Mouse (Mus musculus) kidney, embryonic 16.5 days (tissue): ENCODE results near the gene Habp2. TPM values are rescaled to one million over a fixed set of nuclear protein-coding genes. Genes with fewer than 3 reads are reported as not detected.

ENCODE experiments used
- ATAC-seq: fragments of 200-750 bp; cut with Nextera tagmentation; 2 replicates; pipeline ENCODE4 v1.8.0; 2017; ENCODE audit warnings: moderate TSS enrichment; ENCODE audit not compliant: low FRiP score, low TSS enrichment
- H3K27ac ChIP-seq: fragments of 300-500 bp; sonication (generic); 2 replicates; pipeline ENCODE4 v1.5.1; 2014; ENCODE audit warnings: low read length
- H3K27me3 ChIP-seq: fragments of 300-500 bp; sonication (generic); 2 replicates; pipeline ENCODE4 v1.6.1; 2014; ENCODE audit warnings: low read length, control low read depth, mixed read lengths; ENCODE audit not compliant: insufficient read depth
- H3K36me3 ChIP-seq: fragments of 300-500 bp; sonication (generic); 2 replicates; pipeline ENCODE4 v1.6.1; 2014; ENCODE audit warnings: low read length, control low read depth, mixed read lengths; ENCODE audit not compliant: insufficient read depth
- H3K4me1 ChIP-seq: fragments of 300-500 bp; sonication (generic); 2 replicates; pipeline ENCODE4 v1.6.1; 2014; ENCODE audit warnings: low read length, control low read depth, mixed read lengths; ENCODE audit not compliant: insufficient read depth
- H3K4me2 ChIP-seq: fragments of 300-500 bp; sonication (generic); replicated peaks from 2 replicates; pipeline ENCODE4 v1.6.1; 2014; ENCODE audit warnings: low read depth, low read length
- H3K4me3 ChIP-seq: fragments of 300-500 bp; sonication (generic); 2 replicates; pipeline ENCODE4 v1.5.1; 2014; ENCODE audit warnings: mild to moderate bottlenecking, low read length
- H3K9ac ChIP-seq: fragments of 300-500 bp; sonication (generic); replicated peaks from 2 replicates; pipeline ENCODE4 v1.6.1; 2014; ENCODE audit warnings: low read length
- H3K9me3 ChIP-seq: fragments of 300-500 bp; sonication (generic); 2 replicates; pipeline ENCODE4 v1.6.1; 2016; ENCODE audit warnings: low read length, control low read depth
- WGBS: fragments of 180-500 bp; shearing (Covaris S2); extraction: QIAGEN DNeasy Blood & Tissue Kit; methylation state at CpG from one replicate; pipeline ENCODE4 v1.1.7; 2014; 5-methylcytosine and 5-hydroxymethylcytosine counted together
- polyA plus RNA-seq: library from polyadenylated mRNA; unstranded; fragments of >200 nt; fragmentation: Nextera tagmentation; extraction: Ambion mirVana; gene quantifications from 2 replicates; pipeline ENCODE4 v1.2.1, GENCODE M21; 2015

Gene Habp2
- polyA plus RNA-seq, result 46.3 and 50.5 TPM in 2 replicates

DNA sequence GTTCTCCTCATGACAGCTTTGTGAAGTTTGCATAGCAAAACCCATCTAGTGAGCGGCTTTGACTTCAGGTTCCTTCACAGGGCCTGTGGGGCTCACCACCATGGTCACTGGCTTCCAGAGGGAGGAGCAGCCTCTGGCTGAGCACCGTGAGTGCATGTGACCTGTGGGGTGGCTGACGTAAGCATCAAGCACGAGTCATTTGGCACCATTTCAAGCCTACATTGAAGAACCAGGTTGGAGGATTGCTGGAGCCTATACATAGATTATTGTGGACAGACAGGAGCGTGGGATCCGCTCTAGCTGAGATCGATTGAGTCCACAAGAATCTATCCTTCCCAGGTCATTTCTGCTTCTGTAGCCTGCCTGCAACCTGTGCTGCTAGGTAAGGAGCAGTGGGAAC, at the start of gene Habp2:
Habp2 (plus strand) TSS at position 272 of the 400 bp plus-strand sequence.
- Histone ChIP-seq H3K27ac (peak within 1 kb of the TSS; percentile 89), H3K4me3 (no peak within 1 kb of the TSS), H3K4me1 (peaks cover 17% of the 10 kb centered on the region; the same call in 1 of the 2 replicates), H3K9me3 (no peaks in the 10 kb centered on the region), H3K36me3 (no peaks in the 10 kb centered on the region), H3K27me3 (no peaks in the 10 kb centered on the region), H3K4me2 (peak within 1 kb of the TSS; percentile 42), H3K9ac (peak within 1 kb of the TSS; percentile 39; the same call in 1 of the 2 replicates)
- WGBS, result 63% methylated on average over 7 of the region's 7 CpGs
- peak; percentile 44; the same call in 1 of the 2 replicates for ATAC-seq

DNA sequence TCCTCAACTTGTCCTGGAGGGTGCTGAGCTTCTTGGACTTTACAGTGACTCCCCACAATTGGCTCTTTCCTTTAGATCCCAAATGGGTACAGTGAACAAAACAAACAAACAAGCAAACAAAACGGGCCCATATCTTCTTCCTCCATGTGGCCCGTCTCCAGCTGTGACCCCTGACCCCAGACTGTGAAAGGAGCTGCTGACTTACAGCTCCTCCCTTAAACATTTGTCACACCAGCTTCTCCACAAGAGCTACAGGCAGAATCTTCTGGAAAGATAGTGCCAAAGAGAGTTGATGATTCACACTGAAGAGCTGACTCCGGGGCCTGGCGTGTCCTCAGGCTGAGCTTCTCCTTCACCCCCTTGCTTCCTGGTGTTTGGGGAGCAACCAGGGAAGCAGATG, 48.4 kb upstream of the Habp2 start:
- Histone ChIP-seq H3K36me3 (no peaks in the 10 kb centered on the region), H3K27ac (no peak overlapping the region), H3K4me1 (no peaks in the 10 kb centered on the region), H3K9ac (no peak overlapping the region), H3K4me3 (no peak overlapping the region), H3K4me2 (no peak overlapping the region), H3K9me3 (no peaks in the 10 kb centered on the region), H3K27me3 (no peaks in the 10 kb centered on the region)
- ATAC-seq, result no peak
- WGBS, result 50% methylated on average over 4 of the region's 4 CpGs

DNA sequence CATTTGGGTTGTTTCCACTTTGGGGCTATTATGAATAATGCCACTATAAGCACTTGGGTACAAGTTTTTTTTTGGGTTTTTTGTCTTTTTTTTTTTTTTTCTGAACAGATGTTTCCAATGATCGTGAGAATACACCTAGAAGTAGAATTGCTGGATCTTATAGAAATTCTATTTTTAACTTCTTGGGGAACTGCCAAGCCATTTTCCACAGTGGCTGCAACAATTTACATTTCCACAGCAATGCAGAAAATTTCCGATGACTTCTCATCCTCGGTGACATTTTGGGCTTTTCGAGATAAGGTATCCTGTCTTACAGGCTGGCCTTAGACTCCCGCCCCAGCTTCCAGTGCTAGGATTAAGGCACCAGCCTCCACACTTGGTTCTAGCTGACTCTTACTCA, 41.7 kb upstream of the Habp2 start:
- ATAC-seq, result no peak
- WGBS, result 72% methylated on average over 5 of the region's 5 CpGs
- Histone ChIP-seq H3K9ac (no peak overlapping the region), H3K36me3 (no peaks in the 10 kb centered on the region), H3K27ac (no peak overlapping the region), H3K4me1 (no peaks in the 10 kb centered on the region), H3K27me3 (no peaks in the 10 kb centered on the region), H3K9me3 (no peaks in the 10 kb centered on the region), H3K4me3 (no peak overlapping the region), H3K4me2 (no peak overlapping the region)

DNA sequence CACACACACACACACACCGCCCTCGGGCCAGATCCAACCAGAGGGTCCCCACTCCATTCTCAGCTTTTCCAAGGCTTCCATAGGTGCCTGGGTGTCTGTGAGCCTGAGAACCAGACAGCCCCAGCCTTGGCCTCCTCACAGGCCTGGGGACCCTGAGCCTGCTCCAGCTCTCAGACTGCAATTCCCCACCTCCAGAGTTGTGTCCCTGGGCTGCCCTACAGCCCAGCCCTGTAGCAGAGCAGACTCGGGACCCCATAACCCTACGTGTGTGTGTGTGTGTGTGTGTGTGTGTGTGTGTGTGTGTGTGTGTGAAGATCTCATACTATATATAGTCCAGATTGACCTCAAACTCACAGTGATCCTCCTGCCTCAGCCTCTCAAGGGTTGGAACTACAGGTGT, 34.1 kb upstream of the Habp2 start:
- no peaks in the 10 kb centered on the region for H3K9me3 ChIP-seq
- H3K27ac ChIP-seq, result no peak overlapping the region
- H3K9ac ChIP-seq, result no peak overlapping the region
- no peak overlapping the region for H3K4me2 ChIP-seq
- no peak overlapping the region for H3K4me3 ChIP-seq
- no peak for ATAC-seq
- no peaks in the 10 kb centered on the region for H3K36me3 ChIP-seq
- WGBS, result 88% methylated on average over 4 of the region's 4 CpGs
- no peaks in the 10 kb centered on the region for H3K27me3 ChIP-seq
- H3K4me1 ChIP-seq, result no peaks in the 10 kb centered on the region; the same call in 1 of the 2 replicates

DNA sequence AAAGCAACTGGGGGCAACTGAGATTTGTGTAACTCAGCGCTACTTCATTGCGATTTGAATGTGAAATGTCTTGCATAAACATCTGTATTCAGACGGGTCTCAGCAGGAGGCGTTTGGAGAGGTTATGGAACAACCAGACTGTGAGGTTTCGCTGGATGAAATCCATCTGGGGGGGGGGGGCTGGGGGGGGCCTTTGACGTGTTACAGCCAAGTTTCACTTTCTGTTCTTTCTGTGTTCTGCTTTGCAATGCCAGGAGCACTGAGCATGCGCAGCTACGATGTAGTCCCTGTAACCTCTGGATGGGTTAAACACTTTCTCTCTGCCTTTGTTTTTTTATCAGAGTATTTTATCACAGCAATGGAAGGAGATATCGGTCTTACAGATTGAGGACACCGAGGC, 33.7 kb upstream of the Habp2 start:
- no peaks in the 10 kb centered on the region; the same call in 1 of the 2 replicates for H3K4me1 ChIP-seq
- no peak overlapping the region for H3K4me2 ChIP-seq
- no peak overlapping the region for H3K4me3 ChIP-seq
- 70% methylated on average over 10 of the region's 10 CpGs for WGBS
- no peaks in the 10 kb centered on the region for H3K36me3 ChIP-seq
- H3K9me3 ChIP-seq, result no peaks in the 10 kb centered on the region
- H3K27me3 ChIP-seq, result no peaks in the 10 kb centered on the region
- no peak for ATAC-seq
- H3K27ac ChIP-seq, result no peak overlapping the region
- H3K9ac ChIP-seq, result no peak overlapping the region

DNA sequence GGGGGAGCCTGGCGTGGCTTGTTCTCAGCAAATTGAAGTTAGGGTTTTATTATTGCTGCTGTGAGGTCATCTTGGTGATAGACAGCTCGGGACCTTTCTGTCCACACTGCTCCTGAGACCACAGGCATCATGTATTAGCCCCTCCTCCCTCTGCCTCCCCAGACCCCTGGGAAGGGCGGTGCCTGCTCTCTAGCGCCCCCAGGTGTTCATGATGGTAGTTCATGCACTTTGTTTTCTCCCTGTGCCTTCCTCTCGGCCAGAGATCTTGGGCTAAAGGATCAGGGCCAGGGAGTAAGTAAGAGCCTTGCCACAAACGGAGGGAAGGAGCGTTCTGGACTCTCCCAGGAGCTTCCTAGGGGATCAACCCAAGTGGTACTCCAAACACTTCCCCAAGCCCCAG, 32.2 kb upstream of the Habp2 start:
- Histone ChIP-seq H3K4me2 (no peak overlapping the region), H3K9me3 (no peaks in the 10 kb centered on the region), H3K27ac (no peak overlapping the region), H3K4me1 (no peaks in the 10 kb centered on the region; the same call in 1 of the 2 replicates), H3K9ac (no peak overlapping the region), H3K27me3 (no peaks in the 10 kb centered on the region), H3K4me3 (no peak overlapping the region), H3K36me3 (no peaks in the 10 kb centered on the region)
- no peak for ATAC-seq
- 59% methylated on average over 7 of the region's 7 CpGs for WGBS

DNA sequence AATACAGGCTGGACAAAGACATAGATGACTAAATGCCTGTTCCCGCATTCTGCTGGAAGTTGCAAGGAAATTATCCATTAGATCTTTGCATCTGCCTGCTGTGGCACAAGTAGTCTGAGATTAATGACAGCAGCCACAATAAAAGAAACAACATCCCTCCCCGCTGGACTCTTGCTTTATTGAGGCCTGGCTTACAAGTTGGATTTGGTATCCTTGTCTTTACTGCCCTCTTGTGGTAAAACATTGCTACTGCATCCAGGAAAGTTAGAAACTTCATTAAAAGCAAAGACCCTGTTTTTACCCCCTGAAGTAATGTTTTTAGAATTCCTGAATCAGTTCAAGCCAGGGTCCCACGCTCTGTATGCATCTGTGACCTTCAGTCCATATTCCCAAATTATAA, 31.4 kb upstream of the Habp2 start:
- no peaks in the 10 kb centered on the region for H3K9me3 ChIP-seq
- WGBS, result 26% methylated on average over 3 of the region's 3 CpGs
- no peak overlapping the region for H3K4me2 ChIP-seq
- H3K9ac ChIP-seq, result no peak overlapping the region
- no peak overlapping the region for H3K27ac ChIP-seq
- no peaks in the 10 kb centered on the region for H3K27me3 ChIP-seq
- no peak overlapping the region for H3K4me3 ChIP-seq
- no peaks in the 10 kb centered on the region for H3K36me3 ChIP-seq
- H3K4me1 ChIP-seq, result no peaks in the 10 kb centered on the region; the same call in 1 of the 2 replicates
- ATAC-seq, result no peak

DNA sequence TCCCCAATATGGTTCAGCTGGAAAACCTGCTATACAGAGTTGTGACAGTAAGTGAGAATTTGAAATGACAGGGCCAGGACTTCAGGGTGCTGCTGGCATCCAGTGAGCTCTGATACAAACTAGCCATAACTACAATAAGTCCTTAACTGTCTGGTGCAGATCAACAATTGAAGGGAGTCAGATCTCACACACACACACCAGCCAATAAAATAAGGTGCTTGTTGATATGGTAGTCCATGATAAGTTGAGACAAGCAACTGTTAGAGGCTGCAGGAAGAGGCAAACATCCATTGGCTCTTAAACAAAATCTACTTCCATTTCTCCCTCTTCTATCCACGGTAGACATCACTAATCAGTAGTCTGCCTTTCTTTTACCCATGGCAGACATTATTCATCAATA, 30.7 kb upstream of the Habp2 start:
- H3K27me3 ChIP-seq, result no peaks in the 10 kb centered on the region
- ATAC-seq, result no peak
- no peaks in the 10 kb centered on the region for H3K36me3 ChIP-seq
- no peak overlapping the region for H3K9ac ChIP-seq
- WGBS, result 44% methylated on average over 1 of the region's 1 CpGs
- no peak overlapping the region for H3K4me2 ChIP-seq
- no peaks in the 10 kb centered on the region for H3K9me3 ChIP-seq
- no peaks in the 10 kb centered on the region; the same call in 1 of the 2 replicates for H3K4me1 ChIP-seq
- no peak overlapping the region for H3K27ac ChIP-seq
- H3K4me3 ChIP-seq, result no peak overlapping the region

DNA sequence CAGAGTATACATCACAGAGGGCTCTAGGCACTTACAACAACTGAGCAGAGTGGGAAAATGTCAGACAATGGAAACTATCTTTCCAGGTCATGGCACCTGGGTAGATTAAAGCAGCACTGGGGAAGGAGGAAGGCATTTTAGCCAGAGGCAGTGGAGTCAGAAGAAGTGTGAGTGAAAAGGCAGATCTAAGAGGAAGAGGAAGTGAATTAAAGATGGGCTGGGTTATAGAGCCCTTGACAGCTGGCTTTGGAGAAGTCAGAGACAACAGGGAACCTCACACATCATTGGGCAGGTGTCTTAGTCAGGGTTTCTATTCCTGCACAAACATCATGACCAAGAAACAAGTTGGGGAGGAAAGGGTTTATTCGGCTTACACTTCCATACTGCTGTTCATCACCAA, 30.2 kb upstream of the Habp2 start:
- Histone ChIP-seq H3K9me3 (no peaks in the 10 kb centered on the region), H3K4me2 (no peak overlapping the region), H3K36me3 (no peaks in the 10 kb centered on the region), H3K27ac (no peak overlapping the region), H3K4me3 (no peak overlapping the region), H3K27me3 (no peaks in the 10 kb centered on the region), H3K4me1 (no peaks in the 10 kb centered on the region; the same call in 1 of the 2 replicates), H3K9ac (no peak overlapping the region)
- no CpG with 5 or more reads among the region's 1 CpGs for WGBS
- ATAC-seq, result no peak

DNA sequence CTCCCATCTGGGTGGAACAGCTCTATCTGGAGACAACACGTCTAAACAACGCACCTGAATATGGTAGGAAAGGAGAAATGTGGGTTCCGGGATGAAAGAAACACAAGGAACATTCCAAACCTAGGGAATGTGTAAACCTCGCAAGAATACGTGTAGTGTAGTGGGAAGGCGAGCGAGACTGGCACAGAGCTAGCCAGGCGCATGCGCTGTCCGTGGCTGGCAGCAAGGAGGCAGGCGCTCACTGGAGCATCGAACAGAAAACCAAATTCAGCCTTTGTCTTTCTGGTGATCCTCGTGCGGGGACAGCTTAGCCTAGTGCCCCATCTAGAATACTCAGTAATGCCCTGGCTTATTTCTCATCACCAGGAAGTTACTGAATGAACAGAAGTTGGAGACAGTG, 23.2 kb upstream of the Habp2 start:
- Histone ChIP-seq H3K9ac (no peak overlapping the region), H3K27me3 (no peaks in the 10 kb centered on the region), H3K9me3 (no peaks in the 10 kb centered on the region), H3K36me3 (no peaks in the 10 kb centered on the region), H3K4me1 (peaks cover 11% of the 10 kb centered on the region; the same call in 1 of the 2 replicates), H3K4me3 (no peak overlapping the region), H3K27ac (peak overlapping the region; percentile 75), H3K4me2 (no peak overlapping the region)
- ATAC-seq, result no peak; the same call in 1 of the 2 replicates
- 77% methylated on average over 14 of the region's 14 CpGs for WGBS
